Mouse (Mus musculus): ENCODE data around the gene Dnajc22. TPM values are rescaled to one million over a fixed set of nuclear protein-coding genes. Genes with fewer than 3 reads are reported as not detected.

Dnajc22 gene
- polyA plus RNA-seq, 1 experiment = not detected

- 66% methylated on average over 6 of the region's 6 CpGs for WGBS
- peaks cover 41% of the 10 kb centered on the region for H3K4me1 ChIP-seq (ENCODE audit: control insufficient read depth, insufficient read depth, low read length)
- H3K27ac ChIP-seq (ENCODE audit: insufficient read depth, low read depth, low read length) = no peak overlapping the region
- no peak for TF ChIP-seq CTCF (IDR thresholded peaks at IDR 0.05; ENCODE audit: insufficient read depth, low read depth, low read length)
- TF ChIP-seq POLR2A (IDR thresholded peaks at IDR 0.05; ENCODE audit: insufficient read depth, low read depth, low read length) = no peak
- no peak overlapping the region for H3K4me3 ChIP-seq (ENCODE audit: insufficient read depth, low read depth, low read length)
Observed at GRCm38 (mm10) chr15:99095356-99095755, 2.4 kb downstream of the Dnajc22 start.

DNA sequence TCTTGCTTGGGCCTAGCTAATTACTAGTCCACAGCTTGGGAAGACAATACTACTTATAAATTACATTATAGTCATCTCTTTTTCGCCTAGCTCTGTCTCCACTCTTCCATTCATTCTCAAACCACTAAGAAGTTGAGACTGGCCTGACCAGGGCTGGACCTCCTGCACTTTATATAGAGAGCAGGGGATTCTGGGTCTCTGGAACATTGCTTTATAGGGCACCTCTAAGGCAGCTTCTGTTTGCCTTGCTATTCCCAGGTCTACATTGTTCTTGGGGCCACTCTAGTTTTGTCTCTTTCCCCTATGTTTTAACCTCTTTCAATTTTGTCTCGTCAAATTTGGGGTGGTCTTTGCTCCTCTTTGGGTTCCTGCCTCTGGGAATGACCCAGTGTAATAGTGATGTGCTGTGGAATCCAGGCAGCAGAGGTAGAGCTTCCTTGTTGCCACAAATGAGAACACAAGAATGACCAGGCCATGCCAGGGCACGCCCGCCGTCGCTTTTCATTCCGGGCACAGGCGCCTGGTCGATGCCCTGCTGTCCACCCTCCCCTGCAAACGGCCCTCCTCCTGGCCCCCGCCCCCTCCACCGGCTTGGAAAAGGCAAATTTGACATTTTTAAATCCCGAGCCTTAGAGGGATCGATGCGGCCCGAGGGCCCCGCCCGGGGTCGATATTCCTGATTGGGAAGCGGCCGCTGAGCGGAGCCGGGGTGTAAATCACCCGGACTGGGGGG lies 3.3 kb downstream of the Dnajc22 start:
- H3K27ac ChIP-seq (ENCODE audit: insufficient read depth, low read depth, low read length) = no peak overlapping the region
- H3K4me3 ChIP-seq (ENCODE audit: insufficient read depth, low read depth, low read length) = no peak overlapping the region
- peaks cover 41% of the 10 kb centered on the region for H3K4me1 ChIP-seq (ENCODE audit: control insufficient read depth, insufficient read depth, low read length)
- TF ChIP-seq POLR2A (IDR thresholded peaks at IDR 0.05; ENCODE audit: insufficient read depth, low read depth, low read length) (no peak), CTCF (IDR thresholded peaks at IDR 0.05; ENCODE audit: insufficient read depth, low read depth, low read length) (no peak)
- 34% methylated on average over 24 of the region's 24 CpGs for WGBS

DNA sequence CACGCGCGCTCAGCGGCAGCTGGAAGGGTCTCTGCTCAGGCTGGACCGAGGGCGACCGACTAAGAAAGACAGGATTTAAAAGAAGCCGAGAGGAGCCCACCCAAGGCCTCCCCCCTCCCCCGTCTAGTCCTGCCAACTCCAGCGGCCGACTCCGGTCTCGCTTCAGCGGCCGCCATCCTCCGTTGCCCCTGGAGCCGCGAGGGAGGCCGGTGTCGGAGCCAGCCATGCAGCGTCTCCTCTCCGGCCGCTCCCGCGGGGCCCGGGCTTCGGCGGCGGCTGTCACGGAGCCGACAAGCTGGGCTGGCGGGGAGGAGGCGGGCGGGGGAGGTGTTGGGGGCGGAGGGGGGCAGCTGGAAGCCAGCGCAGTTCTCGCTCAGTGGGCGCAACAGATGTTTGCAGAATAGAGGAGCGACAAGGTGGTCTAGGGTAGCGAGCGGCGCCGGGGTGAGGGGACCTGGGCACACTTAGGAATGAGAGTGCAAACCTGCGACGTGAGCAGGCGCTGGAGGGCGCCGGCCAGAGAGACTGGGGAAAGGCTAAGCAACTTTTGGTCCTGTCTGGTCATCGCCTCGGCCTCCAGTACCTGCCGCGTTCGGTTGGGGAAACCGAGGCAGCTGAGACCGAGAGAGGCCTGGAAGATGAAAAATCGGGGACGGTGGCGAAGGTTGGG lies 4.0 kb downstream of the Dnajc22 start:
- Histone ChIP-seq H3K27ac (ENCODE audit: insufficient read depth, low read depth, low read length) (no peak overlapping the region), H3K4me3 (ENCODE audit: insufficient read depth, low read depth, low read length) (peak overlapping the region; percentile 32), H3K4me1 (ENCODE audit: control insufficient read depth, insufficient read depth, low read length) (peaks cover 41% of the 10 kb centered on the region)
- 2% methylated on average over 57 of the region's 58 CpGs for WGBS
- TF ChIP-seq POLR2A (IDR thresholded peaks at IDR 0.05; ENCODE audit: insufficient read depth, low read depth, low read length) (no peak), CTCF (IDR thresholded peaks at IDR 0.05; ENCODE audit: insufficient read depth, low read depth, low read length) (no peak)

DNA sequence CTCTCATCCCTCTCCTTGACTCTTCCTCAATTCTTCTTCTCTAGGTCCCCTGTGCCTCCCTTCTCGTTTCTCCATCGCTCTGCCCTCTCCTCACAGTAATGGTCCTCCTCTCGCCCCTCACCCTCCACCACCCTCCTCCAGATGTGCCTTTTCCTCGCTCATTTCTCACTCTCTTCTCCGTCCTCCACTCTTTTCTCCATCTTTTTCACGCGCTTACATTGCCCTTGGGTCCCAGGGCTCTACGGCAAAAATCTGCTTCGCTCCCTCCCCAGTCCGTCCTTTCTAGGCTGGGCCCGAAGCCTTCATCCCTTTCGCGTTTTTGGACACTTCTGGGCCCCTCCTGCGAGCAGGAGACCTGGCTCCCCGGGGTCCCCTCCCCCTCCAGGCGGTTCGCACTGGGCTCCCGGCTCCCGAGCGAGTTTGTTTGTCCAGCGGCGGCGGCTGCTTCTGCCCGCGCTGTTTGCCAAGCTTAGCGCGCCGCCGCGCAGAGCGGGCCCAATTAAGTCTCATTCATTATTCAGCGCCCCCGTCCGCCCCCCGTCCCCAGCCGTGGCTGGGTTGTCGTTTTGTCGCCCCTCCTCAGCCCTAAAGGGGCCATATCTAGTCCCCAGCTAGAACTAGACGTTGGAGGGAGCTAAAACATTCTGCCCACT lies 5.0 kb downstream of the Dnajc22 start:
- H3K4me3 ChIP-seq (ENCODE audit: insufficient read depth, low read depth, low read length) = peak overlapping the region; percentile 33
- TF ChIP-seq CTCF (IDR thresholded peaks at IDR 0.05; ENCODE audit: insufficient read depth, low read depth, low read length) = no peak
- no peak for TF ChIP-seq POLR2A (IDR thresholded peaks at IDR 0.05; ENCODE audit: insufficient read depth, low read depth, low read length)
- 2% methylated on average over 39 of the region's 39 CpGs for WGBS
- peaks cover 39% of the 10 kb centered on the region for H3K4me1 ChIP-seq (ENCODE audit: control insufficient read depth, insufficient read depth, low read length)
- H3K27ac ChIP-seq (ENCODE audit: insufficient read depth, low read depth, low read length) = no peak overlapping the region

DNA sequence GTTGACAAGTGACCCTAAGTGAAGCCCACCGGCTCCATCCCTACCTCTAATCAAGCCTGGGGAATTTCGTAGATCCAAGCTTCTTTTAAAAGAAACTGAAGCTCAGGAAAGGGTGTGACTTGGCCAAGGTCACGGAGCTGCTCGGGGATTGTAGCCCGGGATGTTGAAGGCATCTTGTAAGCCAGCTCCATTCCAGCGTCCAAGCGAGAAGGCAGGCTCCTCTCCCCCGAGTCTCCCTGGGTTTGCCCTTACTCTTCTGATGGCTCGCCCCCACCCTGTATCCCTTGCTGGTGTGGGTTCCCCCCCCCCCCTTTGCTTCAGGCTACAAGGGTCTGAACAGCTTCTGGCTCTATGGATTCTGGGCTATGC lies 5.5 kb downstream of the Dnajc22 start:
- WGBS = 14% methylated on average over 9 of the region's 9 CpGs
- peaks cover 34% of the 10 kb centered on the region for H3K4me1 ChIP-seq (ENCODE audit: control insufficient read depth, insufficient read depth, low read length)
- no peak overlapping the region for H3K27ac ChIP-seq (ENCODE audit: insufficient read depth, low read depth, low read length)
- TF ChIP-seq CTCF (IDR thresholded peaks at IDR 0.05; ENCODE audit: insufficient read depth, low read depth, low read length) = no peak
- TF ChIP-seq POLR2A (IDR thresholded peaks at IDR 0.05; ENCODE audit: insufficient read depth, low read depth, low read length) = no peak
- 0 out of 2 replicates have a peak overlapping the region, but pooled peaks have one; percentile 33 for H3K4me3 ChIP-seq (ENCODE audit: insufficient read depth, low read depth, low read length)

GRCm38 (mm10) chr15:99099139-99099556 lies 6.2 kb downstream of the Dnajc22 start:
- 4% methylated on average over 15 of the region's 15 CpGs for WGBS
- Histone ChIP-seq H3K4me1 (ENCODE audit: control insufficient read depth, insufficient read depth, low read length) (peaks cover 29% of the 10 kb centered on the region), H3K4me3 (ENCODE audit: insufficient read depth, low read depth, low read length) (no peak overlapping the region), H3K27ac (ENCODE audit: insufficient read depth, low read depth, low read length) (no peak overlapping the region)
- TF ChIP-seq POLR2A (IDR thresholded peaks at IDR 0.05; ENCODE audit: insufficient read depth, low read depth, low read length) (no peak), CTCF (IDR thresholded peaks at IDR 0.05; ENCODE audit: insufficient read depth, low read depth, low read length) (peak; percentile 76)

GRCm38 (mm10) chr15:99099984-99100383 lies 7.0 kb downstream of the Dnajc22 start:
- peaks cover 25% of the 10 kb centered on the region for H3K4me1 ChIP-seq (ENCODE audit: control insufficient read depth, insufficient read depth, low read length)
- H3K27ac ChIP-seq (ENCODE audit: insufficient read depth, low read depth, low read length) = no peak overlapping the region
- H3K4me3 ChIP-seq (ENCODE audit: insufficient read depth, low read depth, low read length) = no peak overlapping the region
- WGBS = 57% methylated on average over 3 of the region's 3 CpGs
- TF ChIP-seq POLR2A (IDR thresholded peaks at IDR 0.05; ENCODE audit: insufficient read depth, low read depth, low read length) (no peak), CTCF (IDR thresholded peaks at IDR 0.05; ENCODE audit: insufficient read depth, low read depth, low read length) (no peak)

DNA sequence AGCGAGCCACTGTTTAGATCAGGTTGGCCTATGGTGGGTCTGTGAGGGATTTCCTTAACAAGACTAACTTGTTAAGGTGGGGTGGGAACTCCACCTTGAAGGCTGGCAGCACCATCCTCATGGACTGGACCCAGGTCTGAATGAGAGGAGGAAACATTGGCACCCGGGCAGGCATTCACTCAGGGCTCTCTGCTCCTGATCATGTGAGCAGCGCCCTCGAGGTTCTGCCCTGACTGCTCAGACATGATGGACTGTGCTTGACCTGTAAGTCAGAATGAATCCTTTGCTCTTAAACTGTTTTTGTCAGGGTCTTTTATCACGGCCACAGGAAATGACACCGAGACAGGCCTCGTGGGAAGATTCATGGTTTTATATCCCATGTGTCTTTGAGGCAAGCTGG lies 12.3 kb downstream of the Dnajc22 start:
- WGBS = 84% methylated on average over 7 of the region's 7 CpGs
- Histone ChIP-seq H3K27ac (ENCODE audit: insufficient read depth, low read depth, low read length) (no peak overlapping the region), H3K4me3 (ENCODE audit: insufficient read depth, low read depth, low read length) (no peak overlapping the region), H3K4me1 (ENCODE audit: control insufficient read depth, insufficient read depth, low read length) (no peaks in the 10 kb centered on the region)
- TF ChIP-seq POLR2A (IDR thresholded peaks at IDR 0.05; ENCODE audit: insufficient read depth, low read depth, low read length) = no peak
- TF ChIP-seq CTCF (IDR thresholded peaks at IDR 0.05; ENCODE audit: insufficient read depth, low read depth, low read length) = no peak

GRCm38 (mm10) chr15:99107866-99108265 lies 14.9 kb downstream of the Dnajc22 start:
- H3K27ac ChIP-seq (ENCODE audit: insufficient read depth, low read depth, low read length) = no peak overlapping the region
- H3K4me3 ChIP-seq (ENCODE audit: insufficient read depth, low read depth, low read length) = no peak overlapping the region
- TF ChIP-seq CTCF (IDR thresholded peaks at IDR 0.05; ENCODE audit: insufficient read depth, low read depth, low read length) = no peak
- TF ChIP-seq POLR2A (IDR thresholded peaks at IDR 0.05; ENCODE audit: insufficient read depth, low read depth, low read length) = no peak
- WGBS = 87% methylated on average over 3 of the region's 3 CpGs
- H3K4me1 ChIP-seq (ENCODE audit: control insufficient read depth, insufficient read depth, low read length) = no peaks in the 10 kb centered on the region

All from olfactory bulb, adult 2 months (tissue).